Mouse (Mus musculus): Measurements from ENCODE around the gene Rbms2. TPM values are rescaled to one million over a fixed set of nuclear protein-coding genes. Genes with fewer than 3 reads are reported as not detected.
A peak's percentile ranks its signal among the peaks of the same experiment; 100 is the strongest.
"Not testable (repeated sequence)": the region's sequence is repeated elsewhere in the genome, so short reads cannot be mapped to it uniquely, and the experiment has no call there.

Gene Rbms2
- polyA plus RNA-seq (2016; fragmentation: Nextera tagmentation; extraction: Ambion mirVana), result 19.2 and 20.3 TPM in 2 replicates

- Histone ChIP-seq H3K4me1 (peaks cover 16% of the 10 kb centered on the region), H3K9ac (no peak within 1 kb of the TSS), H3K4me3 (replicated peaks) (no peak within 1 kb of the TSS), H3K27ac (0 out of 2 replicates have a peak within 1 kb of the TSS, but pooled peaks have one; percentile 19), H3K36me3 (replicated peaks) (no peaks in the 10 kb centered on the region), H3K27me3 (no peaks in the 10 kb centered on the region), H3K4me2 (peak within 1 kb of the TSS; percentile 32), H3K9me3 (no peaks in the 10 kb centered on the region)
- WGBS, result 3% methylated on average over 6 of the region's 6 CpGs
- ATAC-seq (ENCODE audit: low FRiP score), result no peak
These were observed at the start of gene Rbms2 for GRCm38 (mm10) chr10:128179989-128180388. Gene Rbms2 (minus strand): TSS chr10:128180297.

DNA sequence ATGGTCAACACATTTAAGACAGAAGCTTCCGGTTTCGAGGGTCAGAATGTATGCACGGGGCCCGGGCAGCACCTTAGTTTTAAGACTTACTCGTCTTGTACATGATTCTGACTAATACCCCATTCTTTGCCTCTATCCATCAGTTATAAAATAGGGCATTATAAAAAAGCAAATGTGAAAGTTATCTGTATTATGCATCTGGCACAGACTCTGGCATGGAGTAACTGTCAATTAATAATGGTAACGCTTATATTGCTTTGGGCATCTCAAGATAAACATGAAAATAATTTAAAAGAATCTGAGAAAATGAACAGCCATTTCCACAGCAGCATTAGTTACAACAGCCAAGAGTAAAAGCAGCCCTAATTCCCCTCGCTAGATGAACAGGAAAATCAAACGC, 47.9 kb upstream of the Rbms2 start:
- peaks cover 6% of the 10 kb centered on the region for H3K27me3 ChIP-seq
- H3K4me2 ChIP-seq, result no peak overlapping the region
- H3K36me3 ChIP-seq (replicated peaks), result no peaks in the 10 kb centered on the region
- H3K4me1 ChIP-seq, result peaks cover 31% of the 10 kb centered on the region
- no peak overlapping the region for H3K9ac ChIP-seq
- H3K4me3 ChIP-seq (replicated peaks), result no peak overlapping the region
- ATAC-seq (ENCODE audit: low FRiP score), result no peak
- 93% methylated on average over 8 of the region's 8 CpGs for WGBS
- no peak overlapping the region for H3K27ac ChIP-seq
- H3K9me3 ChIP-seq, result no peaks in the 10 kb centered on the region

GRCm38 (mm10) chr10:128227592-128227991, 47.5 kb upstream of the Rbms2 start:
- Histone ChIP-seq H3K36me3 (replicated peaks) (no peaks in the 10 kb centered on the region), H3K27ac (no peak overlapping the region), H3K9me3 (no peaks in the 10 kb centered on the region), H3K4me1 (peaks cover 27% of the 10 kb centered on the region), H3K4me3 (replicated peaks) (no peak overlapping the region), H3K4me2 (no peak overlapping the region), H3K27me3 (peaks cover 6% of the 10 kb centered on the region), H3K9ac (no peak overlapping the region)
- 87% methylated on average over 9 of the region's 9 CpGs for WGBS
- no peak for ATAC-seq (ENCODE audit: low FRiP score)

- peaks cover 6% of the 10 kb centered on the region for H3K27me3 ChIP-seq
- 0 out of 2 replicates have a peak within 1 kb of the TSS, but pooled peaks have one; percentile 0 for H3K27ac ChIP-seq
- 27% methylated on average over 4 of the region's 4 CpGs for WGBS
- peaks cover 16% of the 10 kb centered on the region for H3K4me1 ChIP-seq
- no peaks in the 10 kb centered on the region for H3K9me3 ChIP-seq
- H3K4me2 ChIP-seq, result no peak within 1 kb of the TSS
- ATAC-seq (ENCODE audit: low FRiP score), result no peak
- H3K9ac ChIP-seq, result no peak within 1 kb of the TSS; the same call in 1 of the 2 replicates
- H3K4me3 ChIP-seq (replicated peaks), result no peak within 1 kb of the TSS
- H3K36me3 ChIP-seq (replicated peaks), result no peaks in the 10 kb centered on the region
These were observed 45.4 kb upstream of the Rbms2 start, which contains the start of gene Mip for GRCm38 (mm10) chr10:128225538-128225937. Gene Mip (plus strand): TSS chr10:128225838.

DNA sequence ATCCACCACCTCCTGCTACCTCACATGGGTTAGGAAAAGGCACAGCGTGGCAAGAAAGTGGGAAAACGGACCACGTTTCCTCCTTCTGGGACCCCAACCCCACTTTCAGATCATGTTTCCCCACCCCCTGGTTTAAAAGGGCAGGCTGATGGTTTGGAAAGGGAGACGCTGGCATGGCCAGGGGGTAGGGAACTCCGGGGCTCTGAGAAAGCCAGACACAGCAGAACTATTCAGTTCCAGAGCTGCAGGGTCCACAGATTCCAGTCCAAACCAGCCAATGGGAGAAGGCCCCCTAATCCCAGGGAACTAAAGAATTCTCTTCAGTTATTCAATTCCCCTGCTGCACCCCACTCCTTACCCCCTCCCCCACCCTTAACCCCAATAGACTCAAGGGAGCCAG, 45.0 kb upstream of the Rbms2 start:
- no peak overlapping the region for H3K9ac ChIP-seq

GRCm38 (mm10) chr10:128221533-128222286, 41.6 kb upstream of the Rbms2 start:
- Histone ChIP-seq H3K9me3 (no peaks in the 10 kb centered on the region), H3K4me2 (no peak overlapping the region), H3K9ac (no peak overlapping the region), H3K27me3 (peaks cover 6% of the 10 kb centered on the region), H3K27ac (no peak overlapping the region), H3K36me3 (replicated peaks) (no peaks in the 10 kb centered on the region), H3K4me3 (replicated peaks) (no peak overlapping the region), H3K4me1 (peaks cover 16% of the 10 kb centered on the region)
- WGBS, result 75% methylated on average over 16 of the region's 16 CpGs
- no peak for ATAC-seq (ENCODE audit: low FRiP score)

More for the DNA sequence above, 45.0 kb upstream of the Rbms2 start:
- Histone ChIP-seq H3K4me3 (replicated peaks) (no peak overlapping the region), H3K4me1 (peaks cover 16% of the 10 kb centered on the region), H3K27ac (0 out of 2 replicates have a peak overlapping the region, but pooled peaks have one; percentile 0), H3K4me2 (no peak overlapping the region), H3K36me3 (replicated peaks) (no peaks in the 10 kb centered on the region), H3K9me3 (no peaks in the 10 kb centered on the region), H3K27me3 (peaks cover 6% of the 10 kb centered on the region)
- ATAC-seq (ENCODE audit: low FRiP score), result no peak
- WGBS, result 36% methylated on average over 5 of the region's 5 CpGs

- ATAC-seq (ENCODE audit: low FRiP score), result no peak
- 95% methylated on average over 18 of the region's 18 CpGs for WGBS
These were observed 38.5 kb upstream of the Rbms2 start for GRCm38 (mm10) chr10:128218387-128219117.

DNA sequence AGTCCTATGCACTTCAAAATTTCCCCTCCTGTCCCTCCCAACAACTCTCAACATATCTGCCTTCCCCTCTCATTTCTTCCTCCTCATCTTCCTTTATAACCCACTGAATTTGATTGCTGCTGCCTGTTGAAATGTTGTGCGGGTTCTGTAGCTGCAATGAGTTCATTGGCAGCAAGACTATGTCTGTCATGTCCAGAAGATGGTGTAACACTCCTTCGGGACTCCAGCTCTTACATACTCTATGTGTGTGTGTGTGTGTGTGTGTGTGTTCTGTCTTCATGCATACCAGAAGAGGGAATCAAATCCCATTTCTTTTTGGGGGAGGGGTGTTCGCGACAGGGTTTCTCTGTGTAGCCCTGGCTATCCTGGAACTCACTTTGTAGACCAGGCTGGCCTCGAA, 34.9 kb upstream of the Rbms2 start:
- Histone ChIP-seq H3K4me1 (peaks cover 14% of the 10 kb centered on the region), H3K27me3 (peaks cover 10% of the 10 kb centered on the region), H3K9ac (no peak overlapping the region), H3K4me3 (replicated peaks) (no peak overlapping the region), H3K27ac (no peak overlapping the region), H3K9me3 (no peaks in the 10 kb centered on the region), H3K4me2 (no peak overlapping the region), H3K36me3 (replicated peaks) (no peaks in the 10 kb centered on the region)
- WGBS, result 89% methylated on average over 5 of the region's 5 CpGs
- no peak for ATAC-seq (ENCODE audit: low FRiP score)

More at GRCm38 (mm10) chr10:128218387-128219117, 38.5 kb upstream of the Rbms2 start:
- H3K4me2 ChIP-seq, result no peak overlapping the region
- no peak overlapping the region for H3K4me3 ChIP-seq (replicated peaks)
- H3K9ac ChIP-seq, result no peak overlapping the region
- peaks cover 3% of the 10 kb centered on the region; the same call in 1 of the 2 replicates for H3K27me3 ChIP-seq
- no peaks in the 10 kb centered on the region for H3K36me3 ChIP-seq (replicated peaks)
- H3K9me3 ChIP-seq, result no peaks in the 10 kb centered on the region
- no peak overlapping the region for H3K27ac ChIP-seq
- H3K4me1 ChIP-seq, result no peaks in the 10 kb centered on the region

GRCm38 (mm10) chr10:128214112-128214511, 34.0 kb upstream of the Rbms2 start:
- H3K27ac ChIP-seq; H3K9ac ChIP-seq; H3K4me3 ChIP-seq (replicated peaks); H3K36me3 ChIP-seq (replicated peaks); H3K4me2 ChIP-seq; ATAC-seq (ENCODE audit: low FRiP score); H3K9me3 ChIP-seq: not testable (repeated sequence)
- Histone ChIP-seq H3K4me1 (peaks cover 14% of the 10 kb centered on the region), H3K27me3 (peaks cover 10% of the 10 kb centered on the region)
- 90% methylated on average over 4 of the region's 4 CpGs for WGBS

GRCm38 (mm10) chr10:128212871-128213323, 32.8 kb upstream of the Rbms2 start:
- H3K9me3 ChIP-seq, result no peaks in the 10 kb centered on the region
- 3% methylated on average over 18 of the region's 18 CpGs for WGBS
- peaks cover 10% of the 10 kb centered on the region for H3K27me3 ChIP-seq
- ATAC-seq (ENCODE audit: low FRiP score), result no peak
- 0 out of 2 replicates have a peak, but pooled peaks cover 8% of the 10 kb centered on the region for H3K36me3 ChIP-seq (replicated peaks)
- H3K4me3 ChIP-seq (replicated peaks), result peak overlapping the region; percentile 24
- peak overlapping the region; percentile 30; the same call in 1 of the 2 replicates for H3K9ac ChIP-seq
- H3K4me2 ChIP-seq, result peak overlapping the region; percentile 49
- peaks cover 14% of the 10 kb centered on the region for H3K4me1 ChIP-seq
- H3K27ac ChIP-seq, result no peak overlapping the region

DNA sequence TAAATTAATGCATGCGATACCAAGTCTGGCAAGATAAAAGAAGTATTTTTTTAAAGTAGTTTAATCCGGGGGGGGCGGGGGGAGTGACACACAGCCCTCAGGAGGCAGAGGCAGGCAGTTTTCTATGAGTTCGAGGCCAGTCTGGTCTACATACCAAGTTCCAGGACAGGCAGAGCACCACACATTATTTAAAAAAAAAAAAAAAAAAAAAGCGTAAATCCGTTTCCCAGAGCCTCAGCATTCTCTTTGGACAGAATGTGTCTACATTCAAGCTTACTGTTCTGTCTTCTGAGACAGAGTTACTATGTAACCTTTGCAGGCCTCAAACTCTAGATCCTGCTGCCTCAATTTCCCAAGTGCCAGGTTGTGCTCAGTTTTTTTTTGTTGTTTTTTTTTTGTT, 32.1 kb upstream of the Rbms2 start:
- Histone ChIP-seq H3K9ac (no peak overlapping the region), H3K27ac (no peak overlapping the region), H3K36me3 (replicated peaks) (0 out of 2 replicates have a peak, but pooled peaks cover 8% of the 10 kb centered on the region), H3K4me3 (replicated peaks) (peak overlapping the region; percentile 56), H3K4me2 (peak overlapping the region; percentile 85), H3K9me3 (no peaks in the 10 kb centered on the region), H3K4me1 (peaks cover 14% of the 10 kb centered on the region), H3K27me3 (peaks cover 10% of the 10 kb centered on the region)
- ATAC-seq (ENCODE audit: low FRiP score), result no peak
- WGBS, result 58% methylated on average over 6 of the region's 6 CpGs

- peak within 1 kb of the TSS; percentile 65 for H3K9ac ChIP-seq
- peak within 1 kb of the TSS; percentile 56 for H3K4me3 ChIP-seq (replicated peaks)
- no peaks in the 10 kb centered on the region for H3K9me3 ChIP-seq
- peaks cover 10% of the 10 kb centered on the region for H3K27me3 ChIP-seq
- H3K4me2 ChIP-seq, result peak within 1 kb of the TSS; percentile 85
- WGBS, result under 1% methylated on average over 30 of the region's 30 CpGs
- 0 out of 2 replicates have a peak, but pooled peaks cover 10% of the 10 kb centered on the region for H3K36me3 ChIP-seq (replicated peaks)
- peak; percentile 97 for ATAC-seq (ENCODE audit: low FRiP score)
- peaks cover 14% of the 10 kb centered on the region for H3K4me1 ChIP-seq
- no peak within 1 kb of the TSS for H3K27ac ChIP-seq
These were observed 31.5 kb upstream of the Rbms2 start, which contains the start of gene Spryd4 for GRCm38 (mm10) chr10:128211390-128212108. Gene Spryd4 (minus strand): TSS chr10:128211807.

Data from forebrain, embryonic 12.5 days (tissue).